Mouse (Mus musculus): ENCODE data around the gene Vwce.

Vwce gene

DNA sequence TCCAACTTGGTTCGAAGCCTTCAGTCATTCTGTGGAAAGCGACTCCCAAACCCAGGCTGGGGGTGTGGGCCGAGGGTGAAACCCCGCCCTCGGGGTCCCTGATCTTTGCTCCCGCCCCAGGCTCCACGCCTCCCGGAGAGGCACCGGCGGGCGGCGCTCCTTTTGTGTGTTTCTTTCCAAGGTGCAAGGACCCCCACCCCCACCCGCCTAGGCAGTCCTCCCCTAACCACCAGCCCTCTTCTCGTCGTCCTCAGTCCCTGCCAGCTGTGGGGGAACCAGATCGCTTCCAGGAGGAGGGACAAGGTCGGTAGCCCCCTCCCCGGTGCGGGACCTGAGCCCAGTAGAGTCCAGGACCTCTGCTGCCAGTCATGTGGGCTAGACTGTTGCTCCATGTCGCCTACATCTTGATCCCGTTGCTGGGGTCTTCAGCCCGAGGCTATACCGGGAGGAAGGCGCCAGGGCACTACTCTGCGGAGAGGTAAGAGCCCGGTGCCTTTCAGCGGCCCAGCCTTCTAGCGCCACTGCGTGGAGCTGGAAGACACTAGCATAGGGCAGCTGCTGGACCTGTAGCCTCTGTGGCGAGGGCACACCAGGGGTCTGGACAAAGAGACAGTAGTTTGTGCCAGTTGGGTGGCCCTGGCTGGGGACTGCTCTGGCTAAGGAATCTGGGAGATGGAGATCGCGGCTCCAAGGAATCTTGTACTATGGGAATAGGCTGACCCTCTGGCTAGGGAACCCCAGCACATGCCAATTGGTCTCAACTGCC lies at the start of gene Vwce:
Vwce (plus strand) TSS at position 108 of the 766 bp plus-strand sequence.
- in situ Hi-C loops (cut with MboI, MseI) = no loop called here

DNA sequence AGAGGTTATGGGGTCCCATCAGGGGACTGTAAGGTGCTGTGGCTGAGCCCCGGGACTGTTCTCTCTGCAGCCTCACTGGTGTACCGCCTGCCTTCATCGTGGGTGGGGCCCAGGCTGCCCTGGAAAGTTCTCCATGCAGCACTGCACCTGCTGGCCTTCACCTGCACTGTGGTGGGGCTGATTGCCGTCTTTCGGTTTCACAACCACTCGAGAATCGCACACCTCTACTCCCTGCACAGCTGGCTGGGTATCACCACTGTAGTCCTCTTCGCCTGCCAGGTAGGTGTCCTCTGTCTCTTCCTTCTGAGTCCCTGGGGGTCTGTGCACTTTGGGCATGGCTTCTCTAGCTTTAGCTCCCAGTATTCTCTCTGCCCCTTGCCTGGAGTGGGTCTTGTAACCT lies 48.9 kb upstream of the Vwce start:
- in situ Hi-C loops (cut with MboI, MseI) = no loop called here

- in situ Hi-C loops (cut with MboI, MseI) = no loop called here
These were observed 46.8 kb upstream of the Vwce start for GRCm38 (mm10) chr19:10587231-10587630.

GRCm38 (mm10) chr19:10589127-10589857 lies 44.7 kb upstream of the Vwce start:
- in situ Hi-C loops (cut with MboI, MseI) = no loop called here

GRCm38 (mm10) chr19:10590301-10590700 lies 43.7 kb upstream of the Vwce start:
- in situ Hi-C loops (cut with MboI, MseI) = loop anchor here (5.0 kb wide), 1 partner anchor 38 kb away; no protein-coding TSS in a partner anchor

DNA sequence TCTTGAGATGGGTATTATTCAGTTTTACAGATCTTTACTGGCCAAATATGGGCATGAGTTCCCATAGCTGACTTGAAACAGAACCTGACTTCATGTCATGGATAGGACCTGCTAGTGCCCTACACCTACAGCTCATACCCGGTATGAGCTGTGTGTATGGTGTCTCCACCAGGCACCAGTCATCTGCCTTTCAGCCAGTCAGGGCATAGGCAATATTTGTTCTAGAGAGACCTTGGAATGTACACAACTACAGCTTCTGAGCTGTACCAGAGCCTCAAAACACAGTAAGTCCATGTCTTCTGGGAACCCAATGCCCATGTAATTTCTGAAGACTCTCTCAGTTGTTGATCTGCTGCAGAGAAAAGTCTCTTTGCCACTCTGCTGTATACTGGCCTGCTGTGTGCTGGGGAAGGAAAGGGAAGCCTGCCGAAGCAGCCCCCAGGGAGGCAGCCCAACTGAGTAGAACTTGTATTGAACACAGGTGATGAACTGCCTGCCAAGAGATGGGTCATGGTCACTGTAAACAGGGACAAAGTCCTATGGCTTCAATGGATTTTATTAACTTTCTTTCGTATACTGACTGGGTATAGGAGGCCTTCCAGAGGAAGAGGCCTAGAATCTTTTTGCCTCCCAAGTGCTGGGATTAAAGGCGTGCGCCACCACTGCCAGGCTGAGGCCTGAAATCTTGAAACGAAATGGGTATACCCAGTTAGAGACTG lies 42.2 kb upstream of the Vwce start:
- in situ Hi-C loops (cut with MboI, MseI) = loop anchor here (5.0 kb wide), 1 partner anchor 40 kb away; no protein-coding TSS in a partner anchor

DNA sequence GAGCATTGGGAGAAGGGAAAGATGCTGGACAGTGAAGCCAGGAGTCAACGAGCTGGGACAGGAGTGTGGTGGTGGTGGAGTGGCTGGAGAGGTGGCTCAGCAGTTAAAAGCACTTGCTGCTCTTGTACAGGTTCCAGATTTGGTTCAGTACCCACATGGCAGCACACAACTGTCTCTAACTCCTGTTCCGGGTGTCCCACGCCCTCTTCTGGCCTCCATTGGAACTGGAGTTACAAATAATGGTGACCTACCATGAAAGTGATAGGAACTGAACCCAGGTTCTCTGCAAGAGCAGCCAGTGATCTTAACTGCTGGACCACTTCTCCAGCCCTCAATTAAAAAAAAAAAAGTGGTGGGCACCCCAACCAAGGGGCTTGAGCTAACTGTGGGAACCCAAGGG lies 35.8 kb upstream of the Vwce start:
- in situ Hi-C loops (cut with MboI, MseI) = no loop called here

DNA sequence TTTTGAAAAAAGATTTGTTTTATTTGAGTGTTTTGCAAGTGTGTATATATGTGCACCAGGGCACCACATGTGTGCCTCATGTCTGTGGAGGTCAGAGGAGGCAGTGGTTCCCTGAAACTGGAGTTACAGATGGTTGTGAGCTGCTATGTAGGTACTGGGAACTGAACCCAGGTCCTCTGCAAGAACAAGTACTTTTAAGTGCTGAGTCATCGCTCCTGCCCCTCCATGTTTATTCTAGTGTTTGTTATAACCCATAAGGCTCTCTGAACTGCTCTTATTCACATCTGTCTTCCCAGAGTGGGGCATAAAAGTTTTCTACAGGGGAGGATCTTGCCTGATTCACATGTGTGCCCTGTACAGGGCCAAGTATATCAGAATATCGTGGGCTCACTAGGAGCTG lies 34.4 kb upstream of the Vwce start:
- in situ Hi-C loops (cut with MboI, MseI) = no loop called here

DNA sequence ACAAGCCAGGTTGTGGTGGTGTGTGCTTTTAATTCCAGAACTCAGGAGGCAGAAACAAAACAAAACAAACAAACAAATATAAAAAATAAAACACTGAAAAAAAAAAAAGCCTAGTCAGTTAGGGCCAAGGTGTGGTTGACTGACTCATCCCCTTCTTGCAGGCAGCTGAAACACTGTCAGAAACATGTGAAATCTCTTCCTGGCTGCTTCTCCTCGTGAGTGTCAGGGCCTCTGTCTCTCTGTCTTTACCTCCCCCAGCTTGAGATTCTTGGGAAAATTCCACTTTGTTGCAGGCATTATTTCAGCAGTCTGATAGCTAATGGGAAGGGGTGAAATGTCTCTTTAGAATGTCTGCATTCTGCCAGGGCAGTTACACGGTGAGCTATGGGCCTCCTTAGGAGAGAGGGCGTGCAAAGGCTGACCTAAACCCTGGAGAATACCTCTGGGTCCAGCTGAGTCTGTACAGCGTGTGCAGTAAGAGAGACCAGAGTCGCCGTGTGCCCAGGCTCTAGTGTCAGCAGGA lies 31.7 kb upstream of the Vwce start:
- in situ Hi-C loops (cut with MboI, MseI) = no loop called here

GRCm38 (mm10) chr19:10602787-10603186 lies 31.2 kb upstream of the Vwce start:
- in situ Hi-C loops (cut with MboI, MseI) = no loop called here

GRCm38 (mm10) chr19:10603660-10604523 lies 30.1 kb upstream of the Vwce start:
- in situ Hi-C loops (cut with MboI, MseI) = no loop called here

- in situ Hi-C loops (cut with MboI, MseI) = no loop called here
These were observed 29.5 kb upstream of the Vwce start for GRCm38 (mm10) chr19:10604534-10604933.

GRCm38 (mm10) chr19:10605293-10605900 lies 28.6 kb upstream of the Vwce start, which contains the start of the genes Ddb1 and Tkfc:
Ddb1 (plus strand) TSS chr19:10605327.
Tkfc (minus strand) TSS chr19:10605654.
- in situ Hi-C loops (cut with MboI, MseI) = no loop called here

- in situ Hi-C loops (cut with MboI, MseI) = no loop called here
These were observed 28.0 kb upstream of the Vwce start for GRCm38 (mm10) chr19:10605901-10606622.

GRCm38 (mm10) chr19:10608573-10609240 lies 25.3 kb upstream of the Vwce start:
- in situ Hi-C loops (cut with MboI, MseI) = no loop called here

DNA sequence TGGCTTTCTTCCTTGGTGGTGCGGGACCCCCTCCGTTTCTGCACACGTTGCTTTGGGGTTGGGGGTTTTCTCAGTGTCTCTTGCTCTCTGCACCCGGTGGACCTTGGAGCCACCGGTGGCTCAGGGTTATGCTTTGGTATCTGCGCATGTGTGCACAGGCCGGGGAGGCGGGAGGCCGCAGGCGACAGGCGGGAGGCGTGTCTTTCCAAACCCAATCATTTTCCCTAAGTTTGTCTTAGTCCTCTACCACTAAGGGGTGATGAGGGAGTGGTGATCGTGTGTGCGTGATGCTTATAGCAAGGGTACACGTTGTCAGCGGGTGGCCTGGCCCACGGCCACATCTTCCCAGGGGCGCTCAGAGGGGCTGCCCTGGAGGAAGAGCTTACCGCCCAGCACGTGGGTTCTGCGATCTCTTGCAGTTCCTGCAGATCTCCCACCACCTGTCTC lies 882 bp downstream of the Vwce start:
- in situ Hi-C loops (cut with MboI, MseI) = no loop called here

GRCm38 (mm10) chr19:10637840-10638239 lies 3.8 kb downstream of the Vwce start:
- in situ Hi-C loops (cut with MboI, MseI) = no loop called here

DNA sequence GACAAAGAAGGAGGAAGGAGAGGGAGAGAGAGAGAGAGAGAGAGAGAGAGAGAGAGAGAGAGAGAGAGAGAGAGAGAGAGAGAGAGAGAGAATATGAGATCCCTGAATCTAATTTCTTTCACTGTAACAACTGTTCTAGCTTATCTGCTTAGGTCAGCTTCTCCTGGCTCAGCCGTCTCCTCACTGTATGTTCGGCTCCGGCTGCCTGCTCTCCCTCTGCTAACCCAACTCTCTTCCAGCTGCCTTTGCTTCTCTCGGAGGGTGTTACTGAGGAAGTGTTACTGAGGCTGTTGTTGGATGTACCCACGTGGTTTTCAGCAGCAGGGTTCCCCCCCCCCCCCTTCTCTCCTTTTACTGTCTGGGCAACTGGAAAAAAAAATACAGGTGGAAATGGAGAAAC lies 6.1 kb downstream of the Vwce start:
- in situ Hi-C loops (cut with MboI, MseI) = no loop called here

All from T-helper 1 cell (primary cell).